Mouse (Mus musculus) adrenal gland, postnatal 14 days (tissue): ENCODE results near the gene Hmg20b. TPM values are rescaled to one million over a fixed set of nuclear protein-coding genes. Genes with fewer than 3 reads are reported as not detected.

Experiments
- DNase-seq: peaks from one replicate; pipeline ENCODE4 v3.0.0; 2021; ENCODE audit warnings: mixed read lengths
- microRNA-seq, 2 experiments: library from miRNA; unstranded; fragments of <30 nt; microRNA quantifications; one replicate each; pipeline ENCODE4 v1.2.0; 2021
- total RNA-seq: library from RNA; stranded (reverse); gene quantifications from 2 replicates; pipeline ENCODE4 v1.2.3, GENCODE M21; 2021

The Hmg20b gene
- total RNA-seq, 1 experiment from 2014 or later = 90.1 TPM

GRCm38 (mm10) chr10:81304597-81305238 is 45.6 kb downstream of the Hmg20b start:
- DNase-seq = peak; percentile 80

- no peak for DNase-seq
These were observed 46.5 kb downstream of the Hmg20b start for GRCm38 (mm10) chr10:81303761-81304160.

GRCm38 (mm10) chr10:81303258-81303657 is 47.0 kb downstream of the Hmg20b start:
- no peak for DNase-seq

- no peak for DNase-seq
These were observed 47.5 kb downstream of the Hmg20b start for GRCm38 (mm10) chr10:81302781-81303218.

GRCm38 (mm10) chr10:81302288-81302687 is 48.0 kb downstream of the Hmg20b start:
- DNase-seq = no peak

- DNase-seq = no peak
These were observed 49.0 kb downstream of the Hmg20b start for GRCm38 (mm10) chr10:81301321-81301720.

- DNase-seq = no peak
These were observed 49.9 kb downstream of the Hmg20b start for GRCm38 (mm10) chr10:81300352-81300907.

GRCm38 (mm10) chr10:81299585-81300351 is 50.5 kb downstream of the Hmg20b start:
- no peak for DNase-seq

- no peak for DNase-seq
These were observed 51.7 kb downstream of the Hmg20b start for GRCm38 (mm10) chr10:81298369-81299100.

GRCm38 (mm10) chr10:81297845-81298244 is 52.4 kb downstream of the Hmg20b start:
- peak; percentile 66 for DNase-seq

GRCm38 (mm10) chr10:81297246-81297645 is 53.0 kb downstream of the Hmg20b start:
- DNase-seq = no peak

Small RNA genes lying within 50 kb of the gene (microRNA-seq; reads per million reads assigned to microRNA genes)
- 0.38 to 0.43 reads per million in 2 experiments for gene Mir6913

Other genes with a start within 250 kb of the Hmg20b start
- gene Map2k2, start 244.6 kb downstream of the Hmg20b start, total RNA-seq = 161 and 163 TPM in 2 replicates
- gene Zbtb7a, start 215.3 kb downstream of the Hmg20b start, total RNA-seq = 66.9 and 73.8 TPM in 2 replicates
- gene Pias4, start 182.6 kb downstream of the Hmg20b start, total RNA-seq = 27.3 and 28.3 TPM in 2 replicates
- 1,390 and 1,511 TPM in 2 replicates for gene Eef2, start 173.8 kb downstream of the Hmg20b start, total RNA-seq
- gene Dapk3, start 167.5 kb downstream of the Hmg20b start, total RNA-seq = 58.3 and 62.2 TPM in 2 replicates
- gene 4930442H23Rik, start 166.6 kb downstream of the Hmg20b start, total RNA-seq = not detected in 2 replicates
- gene Nmrk2, start 148.4 kb downstream of the Hmg20b start, total RNA-seq = not detected in 2 replicates
- 2.1 and 3.5 TPM in 2 replicates for gene Atcay, start 119.6 kb downstream of the Hmg20b start, total RNA-seq
- gene Zfr2, start 117.3 kb downstream of the Hmg20b start, total RNA-seq = 11.0 and 12.5 TPM in 2 replicates
- gene Matk, start 97.5 kb downstream of the Hmg20b start, total RNA-seq = 2.1 and 2.9 TPM in 2 replicates
- gene Mrpl54, start 83.5 kb downstream of the Hmg20b start, total RNA-seq = 108 and 113 TPM in 2 replicates
- gene Apba3, start 83.5 kb downstream of the Hmg20b start, total RNA-seq = 95.0 and 100 TPM in 2 replicates
- gene Tjp3, start 58.9 kb downstream of the Hmg20b start, total RNA-seq = 0.90 and 1.6 TPM in 2 replicates
- 38.7 and 46.9 TPM in 2 replicates for gene Pip5k1c, start 57.5 kb downstream of the Hmg20b start, total RNA-seq
- 33.1 and 40.7 TPM in 2 replicates for gene Cactin, start 29.4 kb downstream of the Hmg20b start, total RNA-seq
- gene Tbxa2r, start 21.7 kb downstream of the Hmg20b start, total RNA-seq = 38.6 and 47.0 TPM in 2 replicates
- gene Gipc3, start 7.2 kb downstream of the Hmg20b start, total RNA-seq = 4.6 and 5.1 TPM in 2 replicates
- 15.2 and 16.3 TPM in 2 replicates for gene Mfsd12, start 7.0 kb upstream of the Hmg20b start, total RNA-seq
- 2.0 and 2.1 TPM in 2 replicates for gene 4930404N11Rik, start 15.3 kb upstream of the Hmg20b start, total RNA-seq
- 40.5 and 43.3 TPM in 2 replicates for gene Fzr1, start 28.0 kb upstream of the Hmg20b start, total RNA-seq
- gene Dohh, start 33.9 kb upstream of the Hmg20b start, total RNA-seq = 52.6 and 55.6 TPM in 2 replicates
- gene Gm48551, start 34.0 kb upstream of the Hmg20b start, total RNA-seq = 0.48 and 1.6 TPM in 2 replicates
- 0.64 and 2.1 TPM in 2 replicates for gene Gm48552, start 38.5 kb upstream of the Hmg20b start, total RNA-seq
- 0.94 and 1.9 TPM in 2 replicates for gene Smim24, start 42.6 kb upstream of the Hmg20b start, total RNA-seq
- gene Nfic, start 105.2 kb upstream of the Hmg20b start, total RNA-seq = 90.1 and 104 TPM in 2 replicates
- 0.48 and 0.98 TPM in 2 replicates for gene Celf5, start 132.2 kb upstream of the Hmg20b start, total RNA-seq
- 102 and 107 TPM in 2 replicates for gene Ncln, start 145.9 kb upstream of the Hmg20b start, total RNA-seq
- 2.3 and 7.4 TPM in 2 replicates for gene S1pr4, start 149.7 kb upstream of the Hmg20b start, total RNA-seq
- gene Gna15, start 173.7 kb upstream of the Hmg20b start, total RNA-seq = 0.85 and 1.9 TPM in 2 replicates
- 65.0 and 67.2 TPM in 2 replicates for gene Gna11, start 194.7 kb upstream of the Hmg20b start, total RNA-seq
- gene Aes, start 209.0 kb upstream of the Hmg20b start, total RNA-seq = 646 and 698 TPM in 2 replicates
- gene Tle2, start 224.1 kb upstream of the Hmg20b start, total RNA-seq = 17.8 and 18.1 TPM in 2 replicates